Mouse (Mus musculus): ENCODE measurements at regions not wholly inside any gene's neighbourhood (a gene's known extent, or its start where the extent isn't known, plus 50 kb on each side); places are given as distances from the start of the nearest gene placed in this dataset.

DNA sequence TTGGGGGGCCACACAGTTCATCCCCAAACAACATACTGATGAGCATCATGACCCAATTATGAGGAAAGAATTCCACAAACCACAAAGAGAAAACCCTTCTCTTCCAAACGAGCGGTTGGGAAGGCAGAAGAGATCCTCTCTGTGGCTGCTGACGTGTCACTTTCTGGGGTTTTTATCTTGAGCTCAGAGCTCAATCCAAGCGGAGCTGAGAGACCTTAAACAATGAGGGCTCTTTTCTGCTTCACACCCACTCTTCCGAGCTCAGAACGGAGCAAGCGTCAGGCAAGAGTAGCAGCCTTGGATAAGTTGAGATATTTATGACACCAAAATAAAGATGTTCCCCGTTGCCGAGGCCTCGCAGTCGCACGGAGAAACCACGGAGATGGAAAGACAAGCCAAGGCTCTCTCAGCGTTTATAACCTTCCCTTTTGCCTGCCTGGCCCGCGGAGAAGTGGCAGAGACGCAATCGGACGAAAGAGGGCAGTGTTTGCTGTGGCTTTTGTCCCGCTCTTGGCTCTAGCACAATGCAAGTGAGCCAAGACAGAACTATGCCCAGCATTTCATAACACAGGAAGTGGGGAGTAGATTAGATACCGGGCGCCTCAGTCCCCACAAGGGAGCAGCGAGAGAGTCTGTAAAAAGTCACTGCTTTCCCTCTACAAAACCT is 100.7 kb downstream of the Chic2 start:
- POLR2A ChIA-PET: interaction anchor here in 1 of 4 experiments (0.8 to 1.1 kb wide), 2 partner anchors 209 to 218 kb away, joined by 3 to 5 read pairs; no protein-coding TSS in a partner anchor

GRCm38 (mm10) chr5:74941426-74941825 is 103.1 kb downstream of the Chic2 start:
- POLR2A ChIA-PET: interaction anchor here in 1 of 4 experiments (1.2 to 1.3 kb wide), 2 partner anchors 22 to 214 kb away, joined by 3 read pairs; no protein-coding TSS in a partner anchor
- CTCF ChIA-PET: interaction anchor here in 3 of 4 experiments (0.6 to 2.2 kb wide), 8 partner anchors 37 to 536 kb away, joined by 3 to 15 read pairs (median 3); no protein-coding TSS in a partner anchor

More for the DNA sequence above, 100.7 kb downstream of the Chic2 start:
- CTCF ChIA-PET: interaction anchor here (0.6 to 3.3 kb wide), 11 partner anchors 9 to 772 kb away, joined by 3 to 18 read pairs (median 4); no protein-coding TSS in a partner anchor

DNA sequence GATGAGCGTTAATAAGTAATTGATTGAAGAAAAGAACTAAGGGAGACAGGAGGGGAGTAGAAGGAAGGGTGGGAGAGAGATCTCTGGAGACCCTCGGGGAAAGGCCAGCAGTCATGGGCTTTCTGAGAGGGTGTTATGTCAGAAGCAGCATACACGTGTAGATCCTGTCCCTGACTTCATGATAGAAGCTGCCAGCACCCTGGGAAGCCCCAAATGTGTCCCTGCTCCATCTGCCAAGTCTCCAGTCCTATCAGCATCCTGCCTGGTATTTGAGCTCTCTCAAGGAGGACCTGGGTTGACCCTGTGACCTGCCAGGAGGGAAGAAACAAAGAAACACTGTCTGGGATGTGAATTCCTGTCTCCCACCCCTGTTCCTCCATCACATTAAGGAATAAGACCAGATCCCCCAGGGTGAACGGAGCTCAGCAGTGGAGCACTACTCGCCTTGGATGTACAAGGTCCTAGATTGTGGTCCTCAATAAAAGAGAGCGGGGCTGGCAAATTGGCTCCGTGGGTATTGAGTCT is 107.1 kb downstream of the Chic2 start:
- ChIA-PET POLR2A (interaction anchor here in 1 of 4 experiments (1.3 kb wide), 1 partner anchor 15 kb away, joined by 4 read pairs; no protein-coding TSS in a partner anchor), CTCF (interaction anchor here in 1 of 4 experiments (0.6 kb wide), 1 partner anchor 208 kb away, joined by 3 read pairs; no protein-coding TSS in a partner anchor)

- ChIA-PET POLR2A (interaction anchor here in 1 of 4 experiments (0.5 kb wide), 1 partner anchor 198 kb away, joined by 3 read pairs; no protein-coding TSS in a partner anchor), CTCF (interaction anchor here in 2 of 4 experiments (0.6 to 1.8 kb wide), 2 partner anchors 189 to 221 kb away, joined by 3 to 4 read pairs; no protein-coding TSS in a partner anchor)
Observed at GRCm38 (mm10) chr5:74936087-74936486, 108.5 kb downstream of the Chic2 start.

GRCm38 (mm10) chr5:74935676-74936075 is 108.9 kb downstream of the Chic2 start:
- ChIA-PET CTCF (interaction anchor here in 2 of 4 experiments (0.6 to 1.8 kb wide), 2 partner anchors 190 to 221 kb away, joined by 3 to 4 read pairs; no protein-coding TSS in a partner anchor), POLR2A (no interaction called here)

DNA sequence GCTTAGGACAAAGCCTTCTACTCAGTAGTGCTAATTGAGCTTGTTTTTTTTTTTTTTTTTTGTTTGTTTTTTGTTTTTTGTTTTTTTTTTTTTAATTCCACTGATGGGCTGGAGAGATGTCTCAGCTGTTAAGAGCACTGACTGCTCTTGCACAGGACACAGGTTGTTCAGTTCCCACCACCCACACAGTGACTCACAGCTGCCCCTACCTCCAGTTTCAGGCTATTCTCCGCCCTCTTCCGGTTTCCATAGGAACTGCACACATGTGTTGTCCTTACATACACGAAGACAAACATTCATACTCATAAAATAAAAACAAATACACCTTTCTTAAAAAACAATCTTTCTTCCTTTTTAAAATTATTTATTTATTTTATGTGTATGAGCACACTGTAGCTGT is 111.3 kb downstream of the Chic2 start:
- ChIA-PET CTCF (interaction anchor here (0.5 to 1.6 kb wide), 43 partner anchors 20 to 1403 kb away, joined by 3 to 12 read pairs (median 4); no protein-coding TSS in a partner anchor), POLR2A (interaction anchor here (0.6 to 0.7 kb wide), 8 partner anchors 11 to 810 kb away, joined by 3 to 12 read pairs (median 4); no protein-coding TSS in a partner anchor)

DNA sequence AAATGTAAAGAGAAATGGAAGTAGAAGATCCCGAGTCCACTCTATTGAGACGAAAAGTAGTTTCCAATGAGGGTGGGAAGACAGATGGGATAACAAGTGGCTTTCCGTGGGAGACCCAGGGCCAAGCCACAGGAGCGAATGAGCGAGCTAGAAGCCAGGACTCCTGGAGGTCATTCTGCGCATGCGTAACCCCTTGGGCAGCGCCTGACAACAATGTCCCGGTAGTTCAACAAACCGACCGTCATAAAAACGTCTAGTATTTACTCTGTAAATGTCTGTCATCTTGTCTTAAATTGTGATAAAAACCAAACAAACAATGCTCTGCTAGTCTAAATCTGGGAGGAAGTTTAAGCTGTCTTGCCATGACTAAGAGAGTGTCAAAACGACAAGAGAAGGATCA is 112.4 kb downstream of the Chic2 start:
- POLR2A ChIA-PET: no interaction called here

GRCm38 (mm10) chr5:74931765-74932164 is 112.8 kb downstream of the Chic2 start:
- ChIA-PET POLR2A (no interaction called here), CTCF (interaction anchor here in 3 of 4 experiments (0.9 to 2.0 kb wide), 6 partner anchors 11 to 224 kb away, joined by 3 to 13 read pairs (median 4); no protein-coding TSS in a partner anchor)

More for the DNA sequence above, 112.4 kb downstream of the Chic2 start:
- CTCF ChIA-PET: interaction anchor here (0.6 to 2.0 kb wide), 9 partner anchors 12 to 342 kb away, joined by 3 to 13 read pairs (median 4); no protein-coding TSS in a partner anchor

GRCm38 (mm10) chr5:74927543-74927942 is 117.0 kb downstream of the Chic2 start:
- CTCF ChIA-PET: interaction anchor here in 1 of 4 experiments (0.5 kb wide), 1 partner anchor 229 kb away, joined by 5 read pairs; no protein-coding TSS in a partner anchor
- POLR2A ChIA-PET: interaction anchor here in 1 of 4 experiments (0.7 kb wide), 1 partner anchor 315 kb away, joined by 3 read pairs; no protein-coding TSS in a partner anchor

DNA sequence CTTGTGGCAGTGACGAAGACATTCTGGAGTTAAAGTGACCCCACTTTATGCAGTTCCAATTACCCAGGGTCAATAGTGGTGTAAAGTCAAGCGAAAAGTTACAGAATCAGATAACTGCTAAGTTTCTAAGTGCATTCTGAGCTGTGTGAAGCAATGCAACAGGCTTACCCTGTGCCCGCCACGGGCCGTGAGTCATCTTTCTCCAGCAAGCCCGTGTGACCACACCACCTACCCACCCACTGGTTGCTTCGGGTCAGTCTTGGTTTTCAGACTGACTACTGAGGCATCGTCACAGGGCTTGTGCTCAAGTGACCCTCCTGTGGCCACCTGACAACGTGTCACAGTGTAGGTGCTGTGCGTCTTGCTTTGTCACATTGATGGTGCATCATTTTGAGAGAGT is 118.8 kb downstream of the Chic2 start:
- POLR2A ChIA-PET: no interaction called here
- CTCF ChIA-PET: interaction anchor here in 1 of 4 experiments (0.8 kb wide), 1 partner anchor 230 kb away, joined by 3 read pairs; no protein-coding TSS in a partner anchor

- CTCF ChIA-PET: interaction anchor here in 3 of 4 experiments (0.6 to 1.6 kb wide), 6 partner anchors 111 to 491 kb away, joined by 3 to 6 read pairs (median 3); no protein-coding TSS in a partner anchor
Observed at GRCm38 (mm10) chr5:74924031-74924533, 120.5 kb downstream of the Chic2 start.

GRCm38 (mm10) chr5:74923337-74923736 is 121.2 kb downstream of the Chic2 start:
- POLR2A ChIA-PET: no interaction called here
- CTCF ChIA-PET: interaction anchor here in 1 of 4 experiments (1.6 kb wide), 1 partner anchor 490 kb away, joined by 3 read pairs; no protein-coding TSS in a partner anchor

More at GRCm38 (mm10) chr5:74924031-74924533, 120.5 kb downstream of the Chic2 start:
- POLR2A ChIA-PET: interaction anchor here in 1 of 4 experiments (0.5 to 1.0 kb wide), 2 partner anchors 56 to 248 kb away, joined by 3 to 4 read pairs; no protein-coding TSS in a partner anchor

- ChIA-PET CTCF (no interaction called here), POLR2A (no interaction called here)
Observed at GRCm38 (mm10) chr5:74922881-74923280, 121.7 kb downstream of the Chic2 start.

DNA sequence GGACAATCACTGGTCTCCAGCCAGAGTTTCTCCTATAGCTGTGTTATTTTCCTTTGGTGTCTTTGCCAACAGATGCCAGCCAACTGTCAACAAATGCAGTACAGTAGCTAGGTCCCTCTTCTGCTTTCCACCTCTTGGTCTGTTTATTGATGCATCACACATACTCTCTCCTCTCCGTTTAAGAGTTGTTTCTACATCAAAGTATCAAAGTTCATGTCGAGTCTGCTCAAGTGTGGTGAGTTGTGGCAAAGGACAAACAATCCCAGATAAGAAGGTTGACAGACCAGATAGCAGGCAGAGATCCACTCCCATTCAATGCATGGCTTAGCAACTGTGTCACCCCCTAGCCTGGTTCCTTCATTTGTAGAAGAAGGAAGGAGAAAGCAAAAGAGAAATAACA is 123.6 kb downstream of the Chic2 start:
- ChIA-PET POLR2A (interaction anchor here in 1 of 4 experiments (0.6 kb wide), 1 partner anchor 133 kb away, joined by 3 read pairs; no protein-coding TSS in a partner anchor), CTCF (no interaction called here)

DNA sequence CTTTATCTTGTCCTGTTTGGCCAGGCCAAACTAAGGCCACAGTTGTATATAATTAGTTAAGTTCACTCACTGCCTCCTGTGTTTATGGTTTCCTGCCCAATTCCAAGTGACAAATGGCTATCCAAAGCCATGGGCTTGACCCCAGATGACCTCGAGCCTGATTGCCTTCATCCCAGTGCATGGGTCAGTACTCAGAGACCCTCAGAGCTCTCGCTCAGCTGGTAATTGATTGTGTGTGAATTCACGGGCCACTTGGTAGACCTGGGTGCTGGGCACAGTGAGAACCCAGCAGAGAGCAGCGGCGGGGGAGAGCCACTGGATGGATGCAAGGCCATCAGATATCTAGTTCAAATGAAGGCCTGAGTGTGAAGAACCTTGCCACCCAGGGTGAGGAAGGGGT is 124.1 kb downstream of the Chic2 start:
- ChIA-PET POLR2A (interaction anchor here in 2 of 4 experiments (0.6 to 0.7 kb wide), 2 partner anchors 85 to 134 kb away, joined by 3 read pairs; no protein-coding TSS in a partner anchor), CTCF (no interaction called here)

- POLR2A ChIA-PET: interaction anchor here in 1 of 4 experiments (1.2 kb wide), 1 partner anchor 250 kb away, joined by 3 read pairs; no protein-coding TSS in a partner anchor
Observed at GRCm38 (mm10) chr5:74905504-74906061, 139.0 kb downstream of the Chic2 start.

DNA sequence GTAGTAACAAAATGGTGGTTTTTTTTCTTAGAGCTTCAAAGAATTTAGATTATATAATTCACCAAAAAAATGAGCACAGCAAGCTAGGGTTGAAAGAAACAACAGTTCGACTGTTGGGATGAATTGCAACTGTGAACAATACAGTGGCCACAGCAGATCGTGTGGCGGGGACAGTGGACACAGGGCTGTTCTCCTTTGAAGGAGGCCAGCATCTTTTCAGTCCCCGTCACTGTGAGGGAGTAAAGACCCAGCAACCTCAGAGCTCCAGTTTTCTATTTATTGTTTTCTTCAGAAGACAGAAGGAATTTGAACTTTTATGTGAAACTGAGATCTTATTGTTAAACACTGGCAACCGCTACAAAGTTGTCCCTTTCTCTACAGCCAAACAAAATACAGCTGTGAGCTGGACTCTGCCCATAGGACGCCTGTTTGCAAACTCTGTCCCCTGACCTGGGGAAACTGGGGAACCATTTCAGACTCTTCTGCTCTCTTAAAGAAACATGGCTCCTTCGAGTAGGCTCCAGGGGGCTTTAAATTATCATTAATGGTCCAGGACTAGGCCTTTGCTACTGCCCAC is 139.6 kb downstream of the Chic2 start:
- ChIA-PET CTCF (interaction anchor here (0.5 to 3.0 kb wide), 20 partner anchors 11 to 471 kb away, joined by 3 to 25 read pairs (median 4); no protein-coding TSS in a partner anchor), POLR2A (interaction anchor here in 3 of 4 experiments (0.7 to 1.2 kb wide), 4 partner anchors 12 to 1024 kb away, joined by 3 read pairs; no protein-coding TSS in a partner anchor)

More at GRCm38 (mm10) chr5:74905504-74906061, 139.0 kb downstream of the Chic2 start:
- CTCF ChIA-PET: interaction anchor here (0.5 to 3.0 kb wide), 9 partner anchors 40 to 472 kb away, joined by 3 to 25 read pairs (median 6); no protein-coding TSS in a partner anchor

- POLR2A ChIA-PET: interaction anchor here in 3 of 4 experiments (0.7 to 0.9 kb wide), 3 partner anchors 13 to 1023 kb away, joined by 3 read pairs; no protein-coding TSS in a partner anchor
- CTCF ChIA-PET: interaction anchor here (0.5 to 3.0 kb wide), 31 partner anchors 10 to 594 kb away, joined by 3 to 25 read pairs (median 4); no protein-coding TSS in a partner anchor
Observed at GRCm38 (mm10) chr5:74904327-74904726, 140.2 kb downstream of the Chic2 start.

Measured in embryonic stem cell, embryonic (primary cell).